ENCODE assay signal across 20 mouse cellular contexts in genomic region chr5:34246443-34246842, GRCm38 (mm10). TPM values are rescaled to one million over a fixed set of nuclear protein-coding genes. Genes with fewer than 3 reads are reported as not detected.
"Had no signal": no experiment of that assay in that cellular context is flagged by ENCODE, and none has a peak within 500 bp of the region (broad histone marks: within the 10 kb centered on the region; RNA-seq: fewer than 3 reads in every experiment).

No protein-coding gene starts in this region.

- H3K27ac ChIP-seq: neural tube, embryonic 13.5 days; neural tube, embryonic 15.5 days; stomach, embryonic 15.5 days; stomach, postnatal 0 days had no signal

- H3K27me3 ChIP-seq: neural tube, embryonic 13.5 days; neural tube, embryonic 15.5 days; stomach, embryonic 15.5 days had no signal

- DNase-seq: retina, postnatal 1 day; right cerebral cortex, adult 18-20 months; right cerebral cortex, postnatal 14 days; right cerebral cortex, postnatal 25 days; right cerebral cortex, postnatal 4 days; spleen, adult 18-20 months; thymus, adult 18-20 months; thymus, adult 2 months; thymus, postnatal 14 days; thymus, postnatal 25 days; thymus, postnatal 36 days; thymus, postnatal 4 days had no signal

- H3K4me3 ChIP-seq: neural tube, embryonic 13.5 days; neural tube, embryonic 15.5 days; stomach, embryonic 15.5 days had no signal

RNA-seq across cellular contexts. Expression of gene Cfap99, which starts 42.0 kb away (rescaled TPM):
- polyA plus RNA-seq: neural tube, embryonic 13.5 days; neural tube, embryonic 15.5 days; small intestine, adult 2 months; stomach, embryonic 14.5 days; stomach, embryonic 15.5 days; stomach, embryonic 16.5 days; thymus, adult 2 months; thymus, postnatal 0 days had no signal
